Mouse (Mus musculus) testis, adult 2 months (tissue): Measurements from ENCODE around the gene Prtg. TPM values are rescaled to one million over a fixed set of nuclear protein-coding genes. Genes with fewer than 3 reads are reported as not detected.

Source experiments
- H3K27ac ChIP-seq: fragments of 200-500 bp; 2 replicates; pipeline ENCODE4 v1.5.1; 2012; ENCODE audit warnings: low read depth, low read length; ENCODE audit not compliant: control insufficient read depth, insufficient read depth
- H3K27me3 ChIP-seq: fragments of 200-500 bp; 2 replicates; pipeline ENCODE4 v1.6.1; 2012; ENCODE audit warnings: mild to moderate bottlenecking, low read length, moderate library complexity; ENCODE audit not compliant: control insufficient read depth, insufficient read depth
- H3K36me3 ChIP-seq: fragments of 200-500 bp; 2 replicates; pipeline ENCODE4 v1.6.1; 2012; ENCODE audit warnings: mild to moderate bottlenecking, low read length; ENCODE audit not compliant: control insufficient read depth, insufficient read depth
- H3K4me1 ChIP-seq: fragments of 200-500 bp; 2 replicates; pipeline ENCODE4 v1.6.1; 2012; ENCODE audit warnings: low read length; ENCODE audit not compliant: control insufficient read depth, insufficient read depth
- H3K4me3 ChIP-seq: fragments of 200-500 bp; 2 replicates; pipeline ENCODE4 v1.5.1; 2012; ENCODE audit warnings: low read depth, mild to moderate bottlenecking, low read length, moderate library complexity, mixed read lengths; ENCODE audit not compliant: control insufficient read depth
- CTCF ChIP-seq: fragments of 200-500 bp; IDR thresholded peaks from 2 replicates; pipeline ENCODE4 v1.5.1; 2012; ENCODE audit warnings: low read depth, mild to moderate bottlenecking, inconsistent platforms, low read length, moderate library complexity; ENCODE audit not compliant: control insufficient read depth, insufficient read depth, insufficient replicate concordance
- POLR2A ChIP-seq: fragments of 200-500 bp; IDR thresholded peaks from 2 replicates; pipeline ENCODE4 v1.6.1; 2012; ENCODE audit warnings: low read depth, mild to moderate bottlenecking, inconsistent platforms, low read length, moderate library complexity; ENCODE audit not compliant: control insufficient read depth
- polyA plus RNA-seq: library from polyadenylated mRNA; depleted of rRNA; stranded (reverse); fragments of >200 nt; gene quantifications from 2 replicates; pipeline ENCODE4 v1.2.3, GENCODE M21; 2012

Prtg gene
- polyA plus RNA-seq, 1 experiment, result 0.32 TPM

DNA sequence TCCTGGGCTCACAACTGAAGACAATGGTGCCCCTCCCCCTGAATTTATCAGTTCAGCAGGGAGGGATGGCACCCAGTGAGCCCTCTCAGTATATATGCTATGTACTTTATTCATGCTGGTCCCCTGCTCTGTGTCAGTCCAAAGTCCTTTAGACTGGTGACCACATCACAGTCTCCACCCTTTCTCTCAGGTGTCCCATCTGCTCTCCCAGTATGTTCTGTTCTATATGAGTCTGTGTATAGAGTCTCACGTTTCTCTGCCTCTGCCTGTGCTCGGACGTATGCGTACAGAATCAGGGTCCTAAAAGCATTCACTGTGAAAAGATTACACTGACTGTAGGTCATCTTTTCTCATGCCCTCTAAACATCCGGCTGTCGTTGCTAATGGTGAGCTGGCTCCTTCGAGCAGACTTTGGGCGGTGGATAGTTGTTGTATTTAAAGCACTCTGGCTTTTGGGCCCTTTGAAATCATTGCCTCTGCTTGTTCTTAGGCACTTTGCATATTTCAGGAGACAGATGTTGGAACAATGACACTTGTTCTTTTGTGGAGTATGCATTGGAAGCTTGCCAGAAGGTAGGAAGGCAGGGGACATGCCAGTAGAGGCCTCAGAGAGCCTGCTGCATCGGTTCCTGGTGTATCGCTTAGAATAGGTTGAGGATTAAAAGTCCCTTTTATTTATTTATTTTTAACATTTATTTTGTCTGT is 27.5 kb downstream of the Prtg start:
- Histone ChIP-seq H3K27me3 (no peaks in the 10 kb centered on the region), H3K4me3 (no peak overlapping the region), H3K36me3 (no peaks in the 10 kb centered on the region), H3K4me1 (no peaks in the 10 kb centered on the region), H3K27ac (no peak overlapping the region)
- TF ChIP-seq POLR2A, result no peak
- TF ChIP-seq CTCF, result no peak

DNA sequence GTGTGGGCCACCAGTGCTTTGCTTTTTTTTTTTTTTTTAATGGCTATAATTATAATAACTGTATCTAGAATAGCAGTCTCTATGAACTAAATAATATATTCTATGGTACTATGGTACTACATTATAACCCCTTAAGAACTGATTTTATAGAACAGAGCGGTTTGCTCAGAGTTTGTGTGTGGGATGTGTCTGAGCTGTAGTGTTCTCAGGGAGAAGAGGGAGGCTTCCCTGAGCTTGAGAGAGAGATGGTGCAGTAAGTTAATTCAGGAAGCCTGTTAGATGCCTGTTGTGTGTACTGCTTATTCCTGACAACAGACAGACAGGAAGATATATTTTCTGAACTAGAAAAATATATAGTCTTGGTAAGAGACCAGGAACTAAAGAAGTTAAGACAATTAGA is 28.3 kb downstream of the Prtg start:
- Histone ChIP-seq H3K36me3 (no peaks in the 10 kb centered on the region), H3K4me3 (no peak overlapping the region), H3K27ac (no peak overlapping the region), H3K4me1 (no peaks in the 10 kb centered on the region), H3K27me3 (no peaks in the 10 kb centered on the region)
- TF ChIP-seq POLR2A (no peak), CTCF (no peak)

DNA sequence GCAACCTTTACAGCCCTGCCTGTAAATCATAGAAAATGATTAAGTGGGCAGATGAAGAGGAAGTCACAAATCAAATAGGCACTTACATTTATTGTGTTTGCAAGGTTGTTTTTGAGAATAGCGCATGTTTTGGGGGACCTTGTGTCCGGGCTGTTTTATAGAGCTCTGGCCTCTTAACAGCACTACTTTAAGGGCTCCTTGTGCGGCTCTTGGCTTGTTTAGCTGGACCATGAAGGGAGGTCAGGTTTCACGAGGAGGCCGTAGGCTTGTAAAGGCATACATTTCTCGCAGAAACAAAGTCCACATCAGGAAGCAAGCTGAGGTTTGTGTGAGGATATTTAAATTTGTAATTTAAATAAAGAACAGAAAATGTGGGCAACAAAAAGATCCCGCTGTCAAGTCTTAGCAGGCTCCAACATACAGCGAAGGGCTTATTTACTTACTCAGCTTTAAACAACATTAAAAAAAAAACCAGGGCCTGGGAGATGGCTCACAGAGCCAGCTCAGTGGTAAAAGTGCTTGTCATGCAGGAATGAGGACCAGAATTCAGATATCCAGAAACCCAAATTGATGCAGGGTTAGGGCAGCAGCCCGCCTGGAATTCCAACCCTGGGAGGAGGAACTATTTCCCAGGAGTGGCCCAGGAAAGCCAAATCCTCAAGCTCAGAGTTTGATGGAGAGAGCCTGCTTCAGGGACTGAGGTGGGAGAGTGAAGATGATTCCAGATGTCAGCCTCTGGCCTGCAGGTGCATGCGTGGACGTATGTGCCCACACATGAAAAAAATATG is 30.2 kb downstream of the Prtg start:
- no peaks in the 10 kb centered on the region for H3K4me1 ChIP-seq
- TF ChIP-seq POLR2A, result no peak
- no peak for TF ChIP-seq CTCF
- H3K4me3 ChIP-seq, result no peak overlapping the region
- H3K36me3 ChIP-seq, result no peaks in the 10 kb centered on the region
- H3K27me3 ChIP-seq, result no peaks in the 10 kb centered on the region
- no peak overlapping the region for H3K27ac ChIP-seq

DNA sequence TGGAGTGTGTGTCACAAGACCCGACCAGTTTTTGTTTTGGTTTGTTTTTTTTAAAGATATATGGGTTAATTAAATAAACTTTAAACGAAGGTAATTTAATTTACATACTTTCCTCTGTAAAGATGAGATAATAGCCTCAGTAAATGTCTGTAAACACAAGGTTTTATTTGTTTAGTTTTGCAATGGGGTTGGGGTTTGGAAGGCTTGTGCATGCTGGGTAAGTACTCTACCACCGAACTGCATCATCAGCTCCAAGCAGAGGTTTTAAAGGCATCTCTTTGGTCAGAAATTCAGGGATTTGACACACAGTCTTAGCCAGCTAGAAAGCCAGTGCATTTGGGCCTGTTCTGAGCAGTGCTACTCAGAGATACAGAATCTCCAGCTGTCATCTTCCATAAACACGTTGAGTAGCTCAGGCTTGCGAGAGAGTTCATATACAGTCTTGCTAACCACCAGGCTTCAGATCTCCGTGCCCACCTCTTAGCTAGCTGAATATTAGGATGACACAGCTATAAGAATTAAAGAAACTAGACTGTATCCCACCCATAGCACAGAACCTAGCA is 31.0 kb downstream of the Prtg start:
- no peak for TF ChIP-seq CTCF
- no peak for TF ChIP-seq POLR2A
- no peak overlapping the region for H3K4me3 ChIP-seq
- no peaks in the 10 kb centered on the region for H3K36me3 ChIP-seq
- no peak overlapping the region for H3K27ac ChIP-seq
- no peaks in the 10 kb centered on the region for H3K4me1 ChIP-seq
- no peaks in the 10 kb centered on the region for H3K27me3 ChIP-seq

DNA sequence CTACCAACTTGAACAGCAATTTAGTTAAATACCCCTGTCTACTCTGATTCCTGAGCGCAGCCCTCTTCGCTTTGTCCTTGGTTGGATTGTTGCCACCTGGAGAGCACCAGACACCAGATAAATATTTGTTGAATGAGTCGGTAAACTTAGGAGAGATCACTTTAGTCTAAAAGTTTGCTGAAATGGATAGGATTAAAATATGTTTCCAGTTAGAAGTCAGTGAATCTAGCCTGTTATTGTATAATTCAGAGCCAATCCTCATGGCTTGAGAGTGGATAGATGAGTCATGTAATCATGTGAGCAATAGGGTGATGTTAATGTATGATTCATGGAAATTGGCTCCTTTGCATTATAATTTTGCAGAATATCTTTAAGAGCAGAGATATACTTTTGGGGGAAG is 31.6 kb downstream of the Prtg start:
- H3K27me3 ChIP-seq, result no peaks in the 10 kb centered on the region
- H3K36me3 ChIP-seq, result no peaks in the 10 kb centered on the region
- no peak overlapping the region for H3K27ac ChIP-seq
- H3K4me1 ChIP-seq, result no peaks in the 10 kb centered on the region
- TF ChIP-seq POLR2A (no peak), CTCF (no peak)
- H3K4me3 ChIP-seq, result no peak overlapping the region

DNA sequence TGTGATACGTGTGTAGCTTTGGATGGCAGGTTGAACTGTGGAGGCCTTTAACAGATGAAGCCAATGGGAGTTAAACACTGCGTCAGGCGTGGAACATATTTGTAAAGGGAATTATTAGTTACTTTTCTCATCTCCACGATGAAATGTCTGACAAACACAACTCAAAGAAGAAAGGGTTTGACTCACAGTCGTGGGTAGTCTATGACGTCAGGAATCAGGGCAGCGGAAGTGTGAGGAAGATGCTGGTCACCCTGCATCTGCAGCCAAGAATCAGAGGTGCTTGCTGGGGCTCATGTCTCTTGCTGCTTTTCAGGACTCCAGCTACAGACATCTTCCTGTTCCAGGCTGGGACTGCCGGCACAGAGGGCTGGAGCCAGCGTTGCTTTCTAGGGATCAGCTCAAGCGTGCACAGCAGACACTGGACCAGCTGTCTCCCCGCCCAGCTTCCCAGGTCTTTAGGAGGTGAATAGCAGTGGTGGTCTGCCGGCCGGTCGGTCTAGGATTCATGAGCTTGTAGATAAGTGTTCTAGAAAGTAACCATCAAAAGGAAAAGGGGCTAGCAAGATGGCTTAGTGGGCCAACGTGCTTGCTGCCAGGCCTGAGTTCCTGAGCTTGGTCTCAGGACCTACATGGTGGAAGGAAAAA is 32.8 kb downstream of the Prtg start:
- no peaks in the 10 kb centered on the region for H3K27me3 ChIP-seq
- H3K4me3 ChIP-seq, result no peak overlapping the region
- H3K4me1 ChIP-seq, result no peaks in the 10 kb centered on the region
- H3K36me3 ChIP-seq, result no peaks in the 10 kb centered on the region
- H3K27ac ChIP-seq, result no peak overlapping the region
- TF ChIP-seq POLR2A, result no peak
- no peak for TF ChIP-seq CTCF

DNA sequence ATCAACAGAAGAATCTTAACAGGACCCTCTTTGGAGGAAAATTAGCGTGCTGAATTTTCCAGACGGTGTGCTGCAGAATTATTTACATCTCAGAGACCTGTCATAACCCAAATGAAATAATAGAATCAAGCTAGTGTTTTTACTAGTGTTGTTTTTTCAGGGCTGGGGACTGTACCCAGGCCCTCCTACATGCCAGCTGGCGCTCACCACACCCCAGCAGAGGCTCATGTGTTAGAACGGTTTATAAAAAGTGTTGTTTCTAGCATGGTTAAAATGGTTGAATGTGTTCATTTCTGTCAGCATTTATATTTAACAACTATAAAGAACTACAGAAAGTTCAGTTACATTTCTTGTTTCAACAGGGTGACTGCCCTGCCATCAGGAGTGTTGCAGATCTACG is 37.8 kb downstream of the Prtg start:
- Histone ChIP-seq H3K27ac (no peak overlapping the region), H3K4me1 (no peaks in the 10 kb centered on the region), H3K4me3 (no peak overlapping the region), H3K36me3 (no peaks in the 10 kb centered on the region), H3K27me3 (no peaks in the 10 kb centered on the region)
- no peak for TF ChIP-seq POLR2A
- no peak for TF ChIP-seq CTCF
